Mouse (Mus musculus): ENCODE results near the gene Trex1.

Gene Trex1

GRCm38 (mm10) chr9:109051011-109051501 is 8.5 kb downstream of the Trex1 start:
- no peak for DNase-seq

DNA sequence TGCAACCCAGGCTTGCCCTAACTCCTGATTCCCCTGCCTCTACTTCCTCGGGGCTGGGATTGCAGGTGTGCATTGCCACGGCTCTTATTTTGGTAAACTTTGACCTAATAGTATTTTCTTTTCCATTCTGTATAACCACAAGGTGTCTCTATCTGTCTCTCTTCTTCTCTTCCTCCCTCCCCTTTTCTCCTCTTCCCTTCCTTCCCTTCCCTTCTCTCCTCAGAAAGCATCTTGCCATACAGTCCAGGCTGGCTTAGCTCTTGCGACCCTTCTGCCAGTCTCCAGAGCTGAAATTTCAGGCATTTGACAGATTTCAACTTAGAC is 8.9 kb downstream of the Trex1 start:
- DNase-seq: no peak

DNA sequence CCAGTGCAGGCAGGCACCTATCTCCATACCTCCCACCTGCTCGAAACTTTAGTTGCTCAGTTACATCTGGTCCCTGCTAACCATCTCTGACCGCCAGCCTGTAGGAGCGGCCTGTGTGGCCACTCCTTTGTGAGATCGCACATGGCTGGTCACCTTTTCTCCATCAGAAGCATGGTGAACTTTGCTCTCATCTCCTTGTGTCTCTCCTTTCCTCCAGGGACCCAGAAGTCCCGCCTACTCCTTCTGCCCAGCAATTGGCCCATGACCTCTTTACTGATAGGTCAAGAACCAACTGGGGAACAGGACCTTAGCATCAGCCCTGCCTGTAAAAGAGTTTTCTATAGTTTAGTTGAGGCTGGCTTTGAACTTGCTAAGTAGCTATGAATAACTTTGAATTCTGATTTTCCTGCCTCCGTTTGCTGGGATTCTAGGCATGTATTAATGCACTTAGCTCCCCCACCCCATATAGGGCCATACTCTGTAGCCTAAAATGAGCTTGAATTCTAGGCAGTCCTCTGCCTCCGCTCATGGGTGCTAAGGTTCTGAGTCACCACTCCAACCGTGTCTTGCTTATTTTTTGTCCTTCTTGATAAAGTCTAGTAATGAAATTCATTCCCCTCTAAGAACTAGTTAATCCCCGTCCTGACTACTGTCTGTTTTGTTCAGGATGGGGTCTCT is 9.4 kb downstream of the Trex1 start:
- DNase-seq: no peak

- DNase-seq: no peak
Measured at GRCm38 (mm10) chr9:109049316-109049715, 10.2 kb downstream of the Trex1 start.

DNA sequence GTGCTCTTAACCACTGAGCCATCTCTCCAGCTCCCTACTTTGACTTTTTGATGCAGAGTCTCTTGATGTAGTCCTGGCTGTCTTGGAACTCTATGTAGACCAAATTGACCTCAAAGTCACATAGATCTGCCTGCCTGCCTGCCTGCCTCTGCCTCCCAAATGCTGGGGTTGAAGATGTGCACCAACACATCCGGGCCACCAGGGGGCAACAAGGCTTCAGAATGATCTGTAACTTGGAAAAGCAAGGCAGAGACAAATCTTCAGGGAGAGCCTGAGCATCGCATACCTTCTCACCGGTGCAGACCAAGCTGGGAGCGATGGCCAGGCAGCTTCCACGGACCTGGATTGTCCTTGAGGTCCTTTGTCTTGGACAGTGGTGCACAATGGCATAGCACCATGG is 13.2 kb downstream of the Trex1 start:
- DNase-seq: peak; percentile 51 to 77

GRCm38 (mm10) chr9:109041351-109041750 is 18.2 kb downstream of the Trex1 start:
- DNase-seq: peak in 1 of 2 experiments; percentile 1

- peak; percentile 59 to 62 for DNase-seq
Measured at GRCm38 (mm10) chr9:109040906-109041305, 18.6 kb downstream of the Trex1 start.

GRCm38 (mm10) chr9:109040216-109040615 is 19.3 kb downstream of the Trex1 start:
- peak; percentile 64 to 66 for DNase-seq

- peak in 1 of 2 experiments; percentile 42 for DNase-seq
Measured at GRCm38 (mm10) chr9:109039681-109040080, 19.9 kb downstream of the Trex1 start.

DNA sequence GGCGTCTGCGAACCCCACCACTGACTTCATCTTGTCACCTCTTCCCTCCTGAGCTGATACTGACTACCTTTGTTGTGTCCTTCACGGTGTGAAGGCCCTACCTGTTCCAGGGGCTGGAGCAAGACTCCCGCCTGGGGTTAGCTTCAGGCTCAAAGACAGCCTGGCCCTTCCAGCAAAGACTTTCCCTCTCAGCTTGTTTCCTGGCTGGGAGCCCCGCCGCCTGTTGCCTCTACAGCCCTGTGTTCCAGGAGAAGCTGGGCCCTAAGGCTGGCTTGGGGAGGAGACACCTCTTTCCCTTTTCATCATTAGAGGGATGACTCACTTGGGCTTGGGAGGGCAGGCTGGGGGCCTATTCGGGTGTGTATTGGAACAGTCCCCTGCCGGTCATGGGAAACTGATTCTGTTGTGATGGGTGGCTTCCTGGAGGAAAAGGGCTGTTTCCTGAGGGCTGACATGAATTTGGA is 20.6 kb downstream of the Trex1 start:
- peak; percentile 75 to 84 for DNase-seq

GRCm38 (mm10) chr9:109038086-109038895 is 21.2 kb downstream of the Trex1 start, which contains the start of gene Shisa5:
TSS of gene Shisa5 (plus strand) at chr9:109038565.
- peak; percentile 84 to 93 for DNase-seq

DNA sequence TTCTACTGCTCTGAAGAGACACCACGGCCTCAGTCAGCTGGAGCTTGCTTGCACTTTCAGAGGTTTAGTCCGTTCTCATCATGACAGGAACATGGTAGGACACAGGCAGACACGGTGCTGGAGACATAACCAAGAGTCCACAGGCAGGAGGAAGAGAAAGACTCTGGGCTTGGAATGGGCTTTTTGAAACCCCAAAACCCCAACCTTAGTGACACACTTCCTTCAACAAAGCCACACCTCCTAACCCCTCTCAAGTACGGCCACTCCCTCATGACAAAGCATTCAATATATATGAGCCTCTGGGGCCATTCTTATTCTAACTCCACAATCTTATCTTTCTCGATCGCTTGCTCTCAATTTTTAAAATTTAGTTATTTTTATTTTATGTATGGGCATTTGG is 27.1 kb downstream of the Trex1 start:
- no peak for DNase-seq

DNA sequence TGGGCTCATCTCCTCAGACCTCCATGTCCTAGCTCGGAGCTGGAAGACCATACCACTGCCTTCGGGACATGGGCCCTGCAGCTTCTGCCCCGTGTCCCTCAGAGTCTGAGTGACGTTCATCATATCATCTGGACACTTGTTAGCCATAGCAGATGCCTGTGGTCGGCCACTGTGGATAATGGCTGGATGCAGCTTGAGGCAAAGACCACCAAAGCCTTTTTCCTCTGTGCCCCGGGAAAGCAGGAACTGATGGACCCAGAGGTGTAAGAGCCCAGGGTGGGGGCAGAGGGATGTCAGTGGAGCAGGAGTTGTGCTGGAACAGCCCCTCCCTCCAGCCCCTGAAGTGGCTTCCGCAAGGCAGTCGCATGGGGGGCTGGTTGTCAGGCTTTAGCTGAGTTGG is 27.8 kb downstream of the Trex1 start:
- peak in 1 of 2 experiments; percentile 0 for DNase-seq

GRCm38 (mm10) chr9:109031001-109031400 is 28.5 kb downstream of the Trex1 start:
- no peak for DNase-seq

- DNase-seq: no peak
Measured at GRCm38 (mm10) chr9:109030312-109030711, 29.2 kb downstream of the Trex1 start.

- no peak for DNase-seq
Measured at GRCm38 (mm10) chr9:109028919-109029318, 30.6 kb downstream of the Trex1 start.

GRCm38 (mm10) chr9:109028421-109028820 is 31.1 kb downstream of the Trex1 start:
- no peak for DNase-seq

GRCm38 (mm10) chr9:109027521-109027920 is 32.0 kb downstream of the Trex1 start:
- no peak for DNase-seq

DNA sequence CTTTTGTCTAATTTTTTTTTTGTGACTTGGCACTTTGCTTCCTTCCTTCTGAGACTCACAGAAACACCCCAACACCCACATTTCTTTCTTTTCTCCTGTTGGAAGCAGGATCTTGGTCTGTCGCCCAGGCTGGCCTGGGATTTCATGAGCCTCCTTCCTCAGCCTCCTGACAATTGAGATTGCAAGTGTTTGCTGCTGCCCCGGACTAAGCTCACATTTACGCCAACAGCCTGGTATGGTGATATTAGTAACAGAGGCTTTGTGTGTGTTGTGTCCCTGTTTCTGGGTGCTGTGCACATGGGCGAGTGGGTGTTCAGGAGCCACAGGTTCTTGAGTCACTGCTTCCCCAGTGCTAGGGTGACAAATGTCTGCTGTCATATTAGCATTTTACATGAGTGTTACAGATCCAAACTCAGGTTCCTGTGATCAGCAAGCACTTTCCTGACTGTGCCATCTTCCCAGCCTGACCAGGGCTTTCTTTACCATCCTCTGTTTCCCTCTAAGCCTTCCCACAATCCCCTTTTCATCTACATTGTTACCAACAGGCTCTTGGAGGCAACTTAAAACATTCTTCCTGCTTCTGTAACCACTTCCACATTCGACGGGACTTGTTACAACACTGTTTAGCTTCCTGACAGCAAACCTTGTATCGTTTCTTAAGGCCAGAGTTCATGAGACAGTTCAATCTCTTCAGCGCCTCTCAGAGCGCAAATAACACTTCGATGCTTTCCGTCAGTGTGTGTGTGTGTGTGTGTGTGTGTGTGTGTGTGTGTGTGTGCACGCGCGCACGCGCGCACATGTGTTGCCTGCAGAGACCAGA is 36.5 kb downstream of the Trex1 start:
- no peak for DNase-seq

DNA sequence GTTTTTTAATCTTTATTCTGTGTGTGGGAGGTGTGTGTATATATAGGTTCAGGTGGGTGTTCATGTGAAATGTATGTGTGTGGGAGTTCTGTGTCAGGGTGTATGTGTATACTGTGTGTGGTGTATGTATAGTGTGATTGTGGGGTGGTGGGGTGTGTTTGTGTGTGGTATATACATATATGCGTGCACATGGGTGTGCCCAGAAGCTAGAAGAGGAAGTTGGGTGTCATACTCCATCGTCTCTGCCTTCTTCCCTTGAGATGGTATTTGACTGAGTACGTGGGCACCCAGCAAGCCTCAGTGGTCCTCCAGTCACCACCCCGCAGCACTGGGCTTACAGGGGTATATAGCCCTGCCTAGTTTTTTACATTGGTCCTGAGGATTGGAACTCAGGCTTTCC is 38.1 kb downstream of the Trex1 start:
- DNase-seq: no peak

- no peak for DNase-seq
Measured at GRCm38 (mm10) chr9:109016973-109017604, 42.4 kb downstream of the Trex1 start.

DNA sequence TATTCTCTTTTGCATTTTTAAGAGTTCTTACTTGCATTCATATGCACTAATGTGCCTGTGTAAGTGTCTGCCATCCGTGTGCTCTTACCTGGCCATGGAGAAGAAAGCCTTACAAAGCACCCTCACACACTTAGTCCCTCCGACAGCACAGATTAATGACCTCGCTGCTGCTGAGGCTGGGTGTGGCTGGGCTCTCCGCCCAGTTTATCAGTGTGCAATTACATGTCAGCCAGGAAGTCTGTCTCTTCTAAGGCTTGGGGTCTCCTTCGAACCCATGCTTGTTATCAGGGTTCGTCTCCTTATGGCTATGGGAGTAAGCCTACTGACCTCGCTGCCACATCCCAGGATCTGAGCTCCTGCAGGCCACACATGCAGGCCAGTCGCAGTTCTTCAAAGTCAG is 44.1 kb downstream of the Trex1 start:
- no peak for DNase-seq

DNA sequence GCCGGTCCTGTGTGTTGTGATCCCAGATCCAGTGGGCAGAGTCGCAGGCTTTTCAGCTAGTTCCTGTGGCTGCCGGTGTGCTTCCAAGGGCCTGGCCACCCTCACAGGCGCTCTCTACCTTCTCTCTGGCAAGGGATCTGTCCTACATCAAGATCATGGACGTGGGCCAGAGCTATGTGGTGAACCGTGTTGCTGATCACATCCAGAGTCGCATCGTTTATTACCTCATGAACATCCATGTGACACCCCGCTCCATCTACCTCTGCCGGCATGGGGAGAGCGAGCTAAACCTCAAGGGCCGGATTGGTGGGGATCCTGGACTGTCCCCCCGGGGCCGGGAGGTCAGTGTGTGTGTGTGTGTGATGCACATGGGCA is 49.2 kb downstream of the Trex1 start:
- DNase-seq: no peak

All from kidney, postnatal 36 days (tissue).